Mouse (Mus musculus): ENCODE data around the gene Trio. TPM values are rescaled to one million over a fixed set of nuclear protein-coding genes. Genes with fewer than 3 reads are reported as not detected.

The Trio gene
- polyA plus RNA-seq, 1 experiment = 49.9 TPM

DNA sequence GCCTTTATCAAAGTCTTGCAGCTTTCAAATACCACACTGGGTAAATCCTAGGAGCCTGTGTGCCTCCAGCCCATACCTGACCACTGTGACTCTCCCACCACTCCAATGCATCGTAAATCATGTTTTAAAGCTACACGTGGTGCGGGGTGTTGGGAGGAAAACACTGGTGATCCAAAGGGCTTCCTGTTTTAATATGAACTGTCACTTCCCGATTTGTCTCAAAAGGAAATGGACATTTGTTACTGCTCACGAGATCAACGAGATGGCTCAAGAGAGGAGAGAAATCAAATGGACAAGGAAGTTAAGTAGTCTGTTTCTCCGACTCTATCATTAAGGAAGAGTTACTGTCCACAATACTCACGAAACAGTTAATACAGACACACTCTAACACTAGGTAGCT, 84.6 kb downstream of the Trio start:
- TF ChIP-seq POLR2A (IDR thresholded peaks at IDR 0.05; ENCODE audit: borderline replicate concordance, low read depth, low read length) (no peak), CTCF (IDR thresholded peaks at IDR 0.05; ENCODE audit: low read depth, low read length) (no peak)
- H3K4me1 ChIP-seq (ENCODE audit: control insufficient read depth, insufficient read depth, low read length) = peaks cover 55% of the 10 kb centered on the region
- H3K27ac ChIP-seq (ENCODE audit: insufficient read depth, low read depth, low read length) = peak overlapping the region; percentile 93
- no peak overlapping the region for H3K4me3 ChIP-seq (ENCODE audit: insufficient read depth, low read length)

- TF ChIP-seq POLR2A (IDR thresholded peaks at IDR 0.05; ENCODE audit: borderline replicate concordance, low read depth, low read length) (no peak), CTCF (IDR thresholded peaks at IDR 0.05; ENCODE audit: low read depth, low read length) (no peak)
- H3K4me1 ChIP-seq (ENCODE audit: control insufficient read depth, insufficient read depth, low read length) = peaks cover 61% of the 10 kb centered on the region
- no peak overlapping the region for H3K27ac ChIP-seq (ENCODE audit: insufficient read depth, low read depth, low read length)
- H3K4me3 ChIP-seq (ENCODE audit: insufficient read depth, low read length) = no peak overlapping the region
Observed at GRCm38 (mm10) chr15:27940032-27940431, 85.6 kb downstream of the Trio start.

DNA sequence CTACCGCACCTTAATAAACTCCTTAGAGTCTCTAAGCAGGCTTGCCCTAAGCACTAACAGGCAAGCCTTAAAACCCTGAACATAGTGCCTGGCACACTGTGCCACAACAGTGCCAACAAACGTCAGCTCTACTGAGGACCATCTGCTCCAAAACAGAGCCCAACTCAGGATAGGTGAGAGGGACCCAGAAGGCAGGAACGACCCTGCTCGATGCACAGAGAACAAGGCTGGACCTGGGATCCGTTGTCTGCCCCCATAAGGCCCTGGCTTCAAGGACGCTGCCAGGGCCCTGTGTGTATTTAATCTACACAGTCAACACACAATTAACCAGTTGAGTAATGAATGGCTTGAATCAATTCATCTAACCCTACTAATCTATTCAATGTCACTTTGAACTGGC, 86.8 kb downstream of the Trio start:
- TF ChIP-seq POLR2A (IDR thresholded peaks at IDR 0.05; ENCODE audit: borderline replicate concordance, low read depth, low read length) = no peak
- TF ChIP-seq CTCF (IDR thresholded peaks at IDR 0.05; ENCODE audit: low read depth, low read length) = no peak
- Histone ChIP-seq H3K4me3 (ENCODE audit: insufficient read depth, low read length) (no peak overlapping the region), H3K27ac (ENCODE audit: insufficient read depth, low read depth, low read length) (no peak overlapping the region)

DNA sequence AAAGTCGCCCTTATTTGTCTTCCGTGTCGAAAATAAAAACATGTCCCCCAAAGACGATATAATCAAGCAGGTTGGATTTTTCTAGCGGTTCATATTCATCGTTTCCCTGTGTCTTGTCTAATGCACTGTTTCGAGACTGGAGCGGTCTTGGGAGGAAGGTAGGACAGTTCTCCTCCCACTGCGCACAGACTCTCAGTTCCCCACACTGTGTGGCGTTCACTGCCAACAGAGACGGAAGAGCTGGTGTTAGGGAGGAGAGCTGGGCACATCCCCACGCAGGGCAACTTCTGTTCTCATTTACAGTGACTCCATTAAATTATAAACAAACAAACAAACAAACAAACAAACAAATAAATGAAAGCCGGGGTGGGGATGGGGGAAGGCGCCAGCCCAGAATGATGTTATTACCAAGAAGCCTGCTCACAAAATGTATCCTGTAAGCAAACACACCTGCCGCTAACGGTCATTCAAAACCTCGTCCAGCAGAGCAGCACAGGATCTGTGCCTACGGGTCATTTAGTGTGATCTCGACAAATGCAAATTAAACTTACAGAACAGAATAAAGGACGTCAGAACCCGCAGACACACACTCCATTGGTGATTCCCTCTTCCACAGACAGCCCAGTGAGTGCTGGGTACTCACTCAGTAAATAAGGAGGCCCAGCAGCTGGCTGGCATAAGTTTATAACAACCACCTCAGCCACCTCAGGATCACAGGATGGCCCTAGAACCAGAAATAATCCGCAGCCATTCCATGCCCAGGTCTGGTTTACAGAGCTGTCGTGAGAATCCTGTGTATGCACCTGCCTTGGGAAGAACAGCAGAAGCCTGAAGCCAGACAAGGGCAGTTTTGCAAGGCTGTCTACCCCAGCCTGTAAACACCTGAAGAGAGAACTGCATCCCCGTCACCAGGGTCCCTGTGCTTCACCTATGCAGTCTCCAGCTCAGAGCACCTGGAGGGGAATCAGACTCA, 87.5 kb downstream of the Trio start:
- TF ChIP-seq CTCF (IDR thresholded peaks at IDR 0.05; ENCODE audit: low read depth, low read length) (no peak), POLR2A (IDR thresholded peaks at IDR 0.05; ENCODE audit: borderline replicate concordance, low read depth, low read length) (no peak)
- Histone ChIP-seq H3K4me3 (ENCODE audit: insufficient read depth, low read length) (peak overlapping the region; percentile 50), H3K27ac (ENCODE audit: insufficient read depth, low read depth, low read length) (peak overlapping the region; percentile 59), H3K4me1 (ENCODE audit: control insufficient read depth, insufficient read depth, low read length) (peaks cover 58% of the 10 kb centered on the region)

More for the DNA sequence above, 86.8 kb downstream of the Trio start:
- H3K4me1 ChIP-seq (ENCODE audit: control insufficient read depth, insufficient read depth, low read length) = peaks cover 61% of the 10 kb centered on the region

- Histone ChIP-seq H3K4me3 (ENCODE audit: insufficient read depth, low read length) (peak overlapping the region; percentile 50), H3K4me1 (ENCODE audit: control insufficient read depth, insufficient read depth, low read length) (peaks cover 54% of the 10 kb centered on the region), H3K27ac (ENCODE audit: insufficient read depth, low read depth, low read length) (peak overlapping the region; percentile 59)
- TF ChIP-seq CTCF (IDR thresholded peaks at IDR 0.05; ENCODE audit: low read depth, low read length) (no peak), POLR2A (IDR thresholded peaks at IDR 0.05; ENCODE audit: borderline replicate concordance, low read depth, low read length) (no peak)
Observed at GRCm38 (mm10) chr15:27937003-27937860, 88.4 kb downstream of the Trio start.

- Histone ChIP-seq H3K4me3 (ENCODE audit: insufficient read depth, low read length) (no peak overlapping the region), H3K27ac (ENCODE audit: insufficient read depth, low read depth, low read length) (0 out of 2 replicates have a peak overlapping the region, but pooled peaks have one; percentile 14), H3K4me1 (ENCODE audit: control insufficient read depth, insufficient read depth, low read length) (peaks cover 44% of the 10 kb centered on the region)
- TF ChIP-seq CTCF (IDR thresholded peaks at IDR 0.05; ENCODE audit: low read depth, low read length) (no peak), POLR2A (IDR thresholded peaks at IDR 0.05; ENCODE audit: borderline replicate concordance, low read depth, low read length) (no peak)
Observed at GRCm38 (mm10) chr15:27935772-27936746, 89.6 kb downstream of the Trio start.

GRCm38 (mm10) chr15:27933270-27933669, 92.4 kb downstream of the Trio start:
- TF ChIP-seq CTCF (IDR thresholded peaks at IDR 0.05; ENCODE audit: low read depth, low read length) = no peak
- TF ChIP-seq POLR2A (IDR thresholded peaks at IDR 0.05; ENCODE audit: borderline replicate concordance, low read depth, low read length) = no peak
- H3K27ac ChIP-seq (ENCODE audit: insufficient read depth, low read depth, low read length) = no peak overlapping the region
- H3K4me3 ChIP-seq (ENCODE audit: insufficient read depth, low read length) = no peak overlapping the region
- H3K4me1 ChIP-seq (ENCODE audit: control insufficient read depth, insufficient read depth, low read length) = peaks cover 28% of the 10 kb centered on the region

DNA sequence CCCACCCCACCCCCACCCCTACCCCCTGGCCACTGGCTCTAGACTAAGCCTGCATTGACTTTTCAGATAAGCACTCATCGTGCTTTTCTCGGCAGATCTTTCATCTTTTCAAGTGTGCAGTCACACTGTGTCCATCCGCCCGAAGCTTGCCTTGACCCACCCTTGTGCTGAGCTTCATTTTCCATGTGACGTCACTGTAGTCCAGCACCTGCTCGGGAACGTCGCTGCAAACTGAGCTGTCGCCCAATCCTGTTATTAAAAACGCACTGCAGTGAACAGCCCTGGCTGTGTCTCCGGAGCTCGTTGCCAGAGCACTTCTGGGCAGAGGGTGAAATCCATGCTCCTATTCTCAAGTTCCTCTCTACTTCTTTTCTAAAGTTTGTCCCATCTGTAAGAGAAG, 93.8 kb downstream of the Trio start:
- H3K4me3 ChIP-seq (ENCODE audit: insufficient read depth, low read length) = no peak overlapping the region
- peaks cover 23% of the 10 kb centered on the region for H3K4me1 ChIP-seq (ENCODE audit: control insufficient read depth, insufficient read depth, low read length)
- no peak for TF ChIP-seq CTCF (IDR thresholded peaks at IDR 0.05; ENCODE audit: low read depth, low read length)
- H3K27ac ChIP-seq (ENCODE audit: insufficient read depth, low read depth, low read length) = no peak overlapping the region

DNA sequence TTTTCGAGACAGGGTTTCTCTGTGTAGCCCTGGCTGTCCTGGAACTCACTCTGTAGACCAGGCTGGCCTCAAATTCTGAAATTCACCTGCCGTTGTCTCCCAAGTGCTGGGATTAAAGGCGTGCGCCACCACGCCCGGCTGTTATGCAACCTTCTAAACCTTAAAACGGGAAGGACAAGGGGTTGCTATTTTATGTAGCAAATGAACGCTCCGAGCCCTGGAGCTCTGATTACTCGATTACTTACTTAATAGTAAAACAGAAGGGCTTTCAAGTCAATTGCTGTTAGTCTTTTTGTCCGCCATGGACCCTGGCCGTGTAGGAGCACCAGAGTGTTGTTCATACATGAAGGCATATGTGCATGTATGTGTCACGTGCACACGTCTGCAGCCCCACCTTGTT, 94.2 kb downstream of the Trio start:
- TF ChIP-seq POLR2A (IDR thresholded peaks at IDR 0.05; ENCODE audit: borderline replicate concordance, low read depth, low read length) (no peak), CTCF (IDR thresholded peaks at IDR 0.05; ENCODE audit: low read depth, low read length) (no peak)
- Histone ChIP-seq H3K27ac (ENCODE audit: insufficient read depth, low read depth, low read length) (no peak overlapping the region), H3K4me1 (ENCODE audit: control insufficient read depth, insufficient read depth, low read length) (peaks cover 21% of the 10 kb centered on the region), H3K4me3 (ENCODE audit: insufficient read depth, low read length) (no peak overlapping the region)
